Mouse (Mus musculus) ES-Bruce4 (cell line): ENCODE measurements around the gene Gramd4.

Experiments used
- CTCF ChIP-seq: IDR thresholded peaks from one replicate; pipeline ENCODE4 v1.8.1; 2011; ENCODE audit warnings: low read depth, low read length
- EP300 ChIP-seq: IDR thresholded peaks from 2 replicates; pipeline ENCODE4 v1.6.1; 2011; ENCODE audit warnings: low read depth, low read length; ENCODE audit not compliant: insufficient read depth
- POLR2A ChIP-seq: IDR thresholded peaks from one replicate; pipeline ENCODE4 v1.8.1; 2011; ENCODE audit warnings: low read length; ENCODE audit not compliant: insufficient read depth

DNA sequence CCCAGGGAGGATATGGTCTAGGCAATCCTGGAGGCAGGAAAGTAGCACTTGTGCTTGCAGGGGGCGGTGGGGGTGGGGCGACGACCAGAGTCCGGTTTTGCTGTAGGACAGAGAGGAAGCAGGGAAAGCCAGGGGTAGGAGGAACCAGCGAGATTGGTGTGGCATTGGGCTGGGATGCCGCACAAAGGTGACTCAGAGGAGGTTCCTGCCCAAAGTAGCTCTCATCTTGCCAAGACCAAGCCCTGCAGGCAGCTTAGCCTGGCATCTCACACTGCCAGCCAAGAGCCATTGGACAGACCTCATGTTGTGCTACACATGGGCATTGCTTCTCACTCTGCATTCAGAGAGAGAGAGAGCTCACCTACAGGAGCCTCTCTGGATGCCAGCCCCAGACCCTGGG is at the start of gene Gramd4:
- TF ChIP-seq CTCF (no peak), POLR2A (no peak), EP300 (no peak)
